Mouse (Mus musculus) thymus, postnatal 14 days (tissue): ENCODE data around the gene Lmtk2.

Source experiments
- DNase-seq: peaks from one replicate; pipeline ENCODE4 v3.0.0; 2021

The Lmtk2 gene

GRCm38 (mm10) chr5:144112574-144113438 is 12.6 kb downstream of the Lmtk2 start:
- no peak for DNase-seq

DNA sequence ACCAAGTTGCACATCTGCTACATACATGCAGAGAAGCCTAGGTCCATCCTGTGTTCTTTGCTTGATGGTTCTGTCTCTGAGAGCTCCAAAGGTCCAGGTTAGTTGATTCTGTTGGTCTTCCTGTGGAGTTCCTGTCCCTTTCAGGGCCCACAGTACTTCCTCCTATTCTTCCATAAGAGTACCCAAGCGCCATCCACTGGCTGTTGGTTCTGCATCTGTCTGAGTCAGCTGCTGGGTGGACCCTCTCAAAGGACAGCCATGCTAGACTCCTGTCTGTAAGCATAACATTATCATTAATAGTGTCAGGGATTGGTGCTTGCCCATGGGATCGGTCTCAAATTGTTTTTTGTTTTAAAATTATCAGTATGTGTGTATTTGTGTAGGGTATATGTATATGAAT is 13.8 kb downstream of the Lmtk2 start:
- DNase-seq = no peak

GRCm38 (mm10) chr5:144114970-144115627 is 14.9 kb downstream of the Lmtk2 start:
- DNase-seq = no peak

DNA sequence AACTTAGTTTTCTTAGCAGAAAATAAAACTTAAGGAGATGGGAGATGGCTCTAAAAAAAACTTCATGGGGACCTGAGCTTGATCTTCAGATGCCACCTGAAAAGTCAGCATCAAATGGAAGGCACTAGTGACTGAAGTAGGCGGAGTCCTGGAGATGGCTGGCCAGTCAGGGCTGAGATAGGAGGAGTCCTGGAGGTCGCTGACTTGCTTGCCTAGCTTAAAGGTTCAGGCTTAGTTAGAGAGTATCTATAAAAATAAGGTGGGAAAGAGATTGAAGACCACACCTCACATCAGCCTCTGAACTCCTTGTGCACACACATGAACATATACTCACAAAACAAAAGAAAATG is 15.4 kb downstream of the Lmtk2 start:
- DNase-seq = no peak

DNA sequence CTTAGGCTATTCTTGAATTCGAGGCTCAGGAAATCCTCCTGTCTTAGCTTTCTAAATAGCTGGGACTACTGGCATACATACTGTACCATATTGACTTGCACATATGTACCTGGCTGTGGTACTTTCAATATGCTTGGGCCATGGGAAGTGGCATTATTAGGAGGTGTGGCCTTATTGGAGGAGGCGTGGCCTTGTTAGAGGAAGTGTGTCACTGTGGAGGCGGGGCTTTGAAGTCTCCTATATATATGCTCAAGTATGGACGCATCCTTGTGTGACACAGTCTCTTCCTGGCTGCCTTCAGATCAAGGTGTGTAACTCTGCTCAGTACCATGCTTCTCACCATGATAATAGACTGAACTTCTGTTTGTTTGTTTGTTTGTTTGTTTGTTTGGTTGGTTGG is 18.0 kb downstream of the Lmtk2 start:
- no peak for DNase-seq

DNA sequence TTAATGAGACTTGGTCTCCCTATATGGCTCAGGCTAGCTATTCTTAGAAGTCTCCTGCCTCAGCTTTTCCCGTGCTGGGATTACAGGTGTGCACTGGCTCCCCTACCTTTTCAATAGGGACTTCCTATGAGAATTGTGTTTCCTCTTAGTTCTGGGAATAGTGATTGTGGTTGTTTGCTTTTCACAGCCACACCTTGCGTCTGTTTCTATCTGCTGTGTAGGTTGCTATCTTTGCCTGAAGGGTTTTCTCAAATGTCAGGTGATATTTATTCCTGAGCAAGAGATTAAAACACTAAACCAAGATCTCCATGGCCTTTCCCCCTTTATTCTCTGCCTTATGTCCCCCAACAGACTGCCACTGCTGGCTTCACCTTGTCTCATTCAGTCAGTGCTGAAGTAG is 19.1 kb downstream of the Lmtk2 start:
- no peak for DNase-seq

GRCm38 (mm10) chr5:144121489-144121888 is 21.3 kb downstream of the Lmtk2 start:
- DNase-seq = no peak

- peak; percentile 41 for DNase-seq
Observed at GRCm38 (mm10) chr5:144125979-144126755, 25.9 kb downstream of the Lmtk2 start.

- DNase-seq = no peak
Observed at GRCm38 (mm10) chr5:144143531-144143930, 43.3 kb downstream of the Lmtk2 start.

DNA sequence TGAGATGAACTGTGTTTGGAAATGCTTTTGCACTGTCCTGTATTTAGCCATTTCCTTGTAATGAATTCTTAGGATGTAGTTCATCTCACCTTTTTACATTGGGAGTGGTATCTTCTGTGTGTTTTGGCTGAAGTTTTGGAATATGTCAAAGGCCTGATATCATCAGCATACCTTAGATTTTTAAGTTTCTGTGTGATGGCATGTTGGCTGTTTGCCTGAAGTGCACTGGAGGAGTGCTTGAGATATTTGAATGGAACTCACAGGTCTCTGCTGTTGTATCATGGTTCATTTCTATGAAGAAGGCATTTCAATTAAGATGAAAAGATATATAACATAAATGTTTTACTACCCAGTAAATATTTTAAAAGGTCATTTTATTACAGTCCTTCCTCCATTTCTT is 46.7 kb downstream of the Lmtk2 start:
- DNase-seq = no peak

- DNase-seq = no peak
Observed at GRCm38 (mm10) chr5:144149530-144149929, 49.3 kb downstream of the Lmtk2 start.

DNA sequence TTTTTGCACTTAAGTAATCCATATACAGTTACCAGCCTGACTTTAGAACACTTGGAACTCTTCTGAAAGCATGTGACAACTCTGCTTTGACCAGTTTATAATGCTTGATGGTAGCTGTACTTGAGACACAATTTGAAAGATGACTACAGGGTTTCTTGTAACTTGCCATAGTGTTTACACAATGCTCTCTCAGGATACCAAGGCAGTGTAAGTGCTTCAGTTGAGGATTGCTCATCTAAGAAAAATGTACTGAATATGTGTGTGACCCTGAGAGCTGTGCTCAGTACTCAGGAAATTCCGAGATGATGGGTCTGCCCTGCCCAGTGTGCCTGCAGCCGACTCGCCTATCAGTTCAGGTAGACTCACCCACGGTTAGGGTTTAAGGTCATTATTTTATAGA is 51.0 kb downstream of the Lmtk2 start:
- DNase-seq = no peak

- DNase-seq = peak; percentile 69
Observed at GRCm38 (mm10) chr5:144154528-144154927, 54.3 kb downstream of the Lmtk2 start.

- DNase-seq = no peak
Observed at GRCm38 (mm10) chr5:144158604-144159003, 58.4 kb downstream of the Lmtk2 start.

DNA sequence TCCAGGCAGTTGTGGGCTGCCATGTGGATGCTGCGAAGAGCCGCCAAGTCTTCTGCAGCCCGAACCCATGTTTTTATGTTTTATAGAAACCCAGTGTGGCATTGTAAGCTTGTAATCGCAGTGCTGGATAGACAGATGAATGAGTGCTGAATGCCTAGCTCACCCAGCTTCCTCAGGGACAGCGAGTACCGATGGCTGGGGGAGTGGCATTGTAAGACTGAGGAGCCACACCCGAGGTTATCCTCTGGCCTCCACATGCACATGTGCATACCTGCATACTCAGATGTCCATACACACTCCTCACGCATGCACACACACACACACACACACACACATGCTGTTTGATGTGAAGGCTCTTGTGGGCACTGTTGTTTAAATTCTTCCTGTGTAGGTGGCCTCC is 58.9 kb downstream of the Lmtk2 start:
- no peak for DNase-seq

GRCm38 (mm10) chr5:144162080-144162812 is 62.0 kb downstream of the Lmtk2 start:
- no peak for DNase-seq

- DNase-seq = peak; percentile 30
Observed at GRCm38 (mm10) chr5:144162813-144163517, 62.7 kb downstream of the Lmtk2 start.

GRCm38 (mm10) chr5:144165756-144166155 is 65.5 kb downstream of the Lmtk2 start:
- DNase-seq = no peak

- DNase-seq = no peak
Observed at GRCm38 (mm10) chr5:144169275-144169975, 69.2 kb downstream of the Lmtk2 start.

DNA sequence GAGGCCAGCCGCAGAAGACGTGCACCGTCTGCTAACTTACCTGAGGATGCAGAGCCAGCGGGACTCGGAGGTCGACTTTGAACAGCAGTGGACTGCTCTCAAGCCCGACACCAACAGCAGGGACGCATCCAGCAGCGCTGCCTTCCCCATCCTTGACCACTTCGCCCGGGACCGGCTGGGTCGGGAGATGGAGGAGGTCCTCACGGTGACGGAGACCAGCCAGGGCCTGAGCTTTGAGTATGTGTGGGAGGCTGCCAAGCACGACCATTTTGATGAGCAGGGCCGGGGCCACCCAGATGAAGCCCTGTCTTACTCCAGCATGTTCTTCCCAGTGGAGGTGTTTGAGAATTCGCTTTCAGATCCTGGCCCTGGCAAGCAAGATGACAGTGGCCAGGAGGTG is 73.4 kb downstream of the Lmtk2 start:
- no peak for DNase-seq

GRCm38 (mm10) chr5:144178216-144178615 is 78.0 kb downstream of the Lmtk2 start:
- no peak for DNase-seq

DNA sequence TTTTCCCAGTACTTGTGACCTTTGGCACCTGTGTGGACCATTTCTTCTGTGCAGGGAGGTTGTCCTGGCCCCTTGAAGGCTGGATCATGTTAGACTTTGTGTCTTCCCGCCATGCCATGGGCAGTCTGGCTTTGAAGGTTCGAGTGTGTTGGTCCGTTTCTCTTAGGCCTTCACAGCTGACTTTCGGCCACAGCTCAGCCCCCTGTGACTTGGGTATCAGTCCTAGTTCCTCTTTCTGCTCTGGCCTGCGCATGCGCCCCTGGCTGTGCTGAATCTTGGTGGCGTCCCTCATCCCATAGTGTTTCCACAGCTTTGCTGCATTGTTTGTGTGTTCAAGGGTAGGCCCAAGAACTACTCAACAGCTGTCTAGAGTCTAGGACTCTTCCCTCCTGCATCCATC is 81.0 kb downstream of the Lmtk2 start:
- DNase-seq = no peak
